Mouse (Mus musculus) lung, postnatal 4 days (tissue): ENCODE data around the gene Arap1.

Source experiments
- DNase-seq, 2 experiments: peaks; one replicate each; pipeline ENCODE4 v3.0.0; 2021

The Arap1 gene

GRCm38 (mm10) chr7:101367901-101368852, 20.3 kb downstream of the Arap1 start:
- DNase-seq = no peak

- no peak for DNase-seq
Measured at GRCm38 (mm10) chr7:101369666-101370065, 21.8 kb downstream of the Arap1 start.

DNA sequence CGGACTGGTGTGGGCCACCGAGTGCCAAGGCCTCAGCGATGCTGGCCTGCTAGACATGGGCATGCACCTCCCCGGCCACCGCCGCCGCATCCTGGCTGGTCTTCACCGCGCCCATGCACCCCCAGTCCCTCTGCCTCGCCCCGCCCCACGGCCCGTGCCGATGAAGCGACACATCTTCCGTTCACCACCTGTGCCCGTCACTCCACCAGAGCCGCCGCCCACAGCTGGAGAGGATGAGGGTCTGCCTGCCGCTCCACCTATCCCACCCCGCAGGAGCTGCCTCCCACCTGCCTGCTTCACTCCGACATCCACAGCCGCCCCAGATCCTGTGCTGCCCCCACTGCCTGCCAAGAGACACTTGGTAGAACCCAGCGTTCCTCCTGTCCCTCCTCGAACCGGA, 25.2 kb downstream of the Arap1 start:
- DNase-seq = no peak

- peak in 1 of 2 experiments; percentile 60 for DNase-seq
Measured at GRCm38 (mm10) chr7:101374155-101374554, 26.3 kb downstream of the Arap1 start.

DNA sequence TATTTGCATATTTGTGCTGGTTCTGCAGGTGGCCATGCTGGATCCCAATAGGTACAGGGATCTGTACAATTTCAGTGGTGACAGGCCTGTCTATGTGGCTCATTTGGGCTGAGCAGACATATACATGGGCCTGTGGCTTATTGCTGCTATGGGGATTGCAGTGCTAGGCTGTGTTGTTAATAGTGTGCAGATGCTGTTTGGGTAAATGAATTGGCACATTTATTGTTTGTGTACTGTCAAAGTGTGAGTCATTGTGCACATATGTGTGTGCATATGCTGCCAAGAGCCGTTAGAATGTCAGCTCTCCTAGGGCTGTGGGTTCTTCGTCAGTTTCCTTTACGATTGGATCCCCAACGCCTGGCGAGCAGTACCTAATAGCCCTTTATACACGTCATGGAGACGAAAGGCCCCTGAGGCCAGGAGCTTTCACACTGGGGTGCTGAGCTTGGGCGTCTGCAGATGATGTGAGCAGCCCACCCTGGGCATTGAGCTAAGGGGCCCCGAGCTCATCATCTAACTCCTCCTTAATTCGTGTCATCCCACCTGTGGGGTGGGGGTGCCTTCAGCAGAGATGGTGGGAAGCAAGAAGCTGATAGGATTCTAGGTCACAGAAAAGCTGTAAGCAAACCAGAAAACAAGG, 29.0 kb downstream of the Arap1 start:
- DNase-seq = no peak

DNA sequence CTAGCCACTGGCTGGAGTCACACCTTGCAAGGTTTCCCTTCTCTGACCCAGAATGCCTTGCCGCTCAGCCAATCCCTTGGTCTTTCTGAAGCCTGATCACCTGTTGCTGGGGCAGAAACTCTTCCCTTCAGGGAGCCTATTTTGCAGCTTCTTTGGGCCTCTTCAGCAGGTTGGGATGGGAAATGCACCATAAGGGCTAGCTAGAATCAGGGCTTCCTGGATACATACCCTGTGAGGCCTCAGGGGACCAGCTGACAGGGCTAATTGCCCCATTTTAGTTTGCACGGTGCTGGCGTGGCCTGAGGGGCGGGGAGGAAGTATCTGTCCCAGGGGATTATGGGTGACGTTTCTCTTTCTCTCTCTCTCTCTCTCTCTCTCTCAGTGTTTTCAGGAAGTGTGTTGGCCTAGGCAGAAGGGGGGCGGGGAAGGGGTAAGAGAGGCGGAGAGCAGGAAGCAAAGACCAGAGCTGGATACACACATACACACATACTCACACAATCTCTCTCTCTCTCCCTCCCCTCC, 29.9 kb downstream of the Arap1 start:
- peak; percentile 85 to 90 for DNase-seq

DNA sequence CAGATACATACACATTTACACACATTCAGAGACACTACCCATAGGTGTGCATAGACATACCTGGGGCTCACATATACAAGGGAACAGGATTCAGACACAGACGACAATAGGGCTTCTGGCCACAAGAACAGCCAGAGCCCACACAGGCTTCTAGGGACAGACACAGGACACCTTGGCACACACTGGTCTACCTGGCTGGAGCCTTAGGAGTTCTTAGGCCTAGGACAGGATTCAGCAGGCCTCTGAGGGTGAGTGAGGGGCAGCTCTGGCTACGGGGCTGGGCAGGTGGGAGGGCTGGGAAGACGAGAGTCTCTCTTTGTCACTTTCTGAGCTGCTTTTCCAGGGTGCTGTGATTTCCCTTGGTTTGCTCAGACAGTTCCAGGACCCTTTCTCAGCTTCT, 30.4 kb downstream of the Arap1 start:
- no peak for DNase-seq

GRCm38 (mm10) chr7:101378796-101379465, 31.1 kb downstream of the Arap1 start:
- DNase-seq = peak in 1 of 2 experiments; percentile 34

DNA sequence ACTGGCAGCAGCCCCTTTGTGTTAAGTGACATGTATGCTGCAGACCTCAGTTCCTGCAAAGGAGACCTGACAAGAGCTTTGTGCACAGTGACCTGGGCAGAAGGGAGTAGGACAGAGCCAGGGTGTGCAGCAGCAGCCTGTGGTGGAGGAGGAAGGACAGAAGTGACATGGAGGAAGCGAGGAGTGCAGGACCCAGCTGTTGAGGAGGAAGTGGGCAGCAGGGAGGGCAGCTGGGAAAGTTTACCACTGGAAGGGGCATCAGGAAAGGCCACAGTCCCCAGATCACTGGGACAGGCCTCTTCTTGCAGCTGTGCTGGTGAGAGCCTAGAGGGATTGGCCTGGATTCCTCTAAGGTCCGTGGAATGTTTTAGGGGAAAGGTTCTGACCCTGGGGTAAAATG, 31.9 kb downstream of the Arap1 start:
- peak; percentile 38 to 67 for DNase-seq

DNA sequence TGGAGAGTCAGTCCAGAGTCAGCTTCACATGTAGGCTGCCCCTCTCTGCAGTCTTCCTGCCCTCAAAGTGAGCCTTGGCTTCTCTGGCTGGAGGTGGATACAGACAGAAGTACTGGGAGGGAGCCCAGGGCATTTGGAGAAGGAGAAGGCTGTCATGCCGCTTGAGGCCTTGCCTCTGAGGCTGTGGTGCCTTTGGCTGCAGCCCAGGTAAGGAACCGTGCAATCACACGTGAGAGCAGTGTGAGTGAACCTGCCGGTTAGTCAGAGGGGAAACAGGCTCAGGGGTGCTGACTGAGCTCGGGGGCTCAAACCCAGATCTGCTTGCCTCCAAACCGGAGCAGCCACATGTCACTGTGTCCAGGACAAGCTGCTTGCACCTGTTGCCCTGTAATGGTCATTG, 33.6 kb downstream of the Arap1 start:
- no peak for DNase-seq

DNA sequence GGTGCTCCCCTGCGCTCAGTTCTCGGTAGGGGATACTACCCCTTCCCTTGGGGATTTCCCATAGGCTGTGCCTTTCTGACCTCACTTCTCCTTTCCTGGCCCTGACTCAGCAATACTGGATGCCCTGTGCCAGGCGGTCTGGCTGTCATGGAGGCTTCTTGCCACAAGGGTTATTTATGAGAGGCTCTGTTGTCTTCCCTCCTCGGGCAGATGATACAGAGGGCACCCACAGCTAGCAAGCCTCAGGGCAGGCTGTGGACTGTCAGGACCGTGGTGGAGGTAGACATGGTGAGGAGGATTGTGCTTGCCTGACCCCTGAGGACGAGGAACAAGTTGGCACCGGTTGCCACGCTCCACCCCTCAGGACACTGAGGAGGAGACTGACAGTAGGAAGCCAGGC, 34.5 kb downstream of the Arap1 start:
- DNase-seq = peak; percentile 60 to 65

DNA sequence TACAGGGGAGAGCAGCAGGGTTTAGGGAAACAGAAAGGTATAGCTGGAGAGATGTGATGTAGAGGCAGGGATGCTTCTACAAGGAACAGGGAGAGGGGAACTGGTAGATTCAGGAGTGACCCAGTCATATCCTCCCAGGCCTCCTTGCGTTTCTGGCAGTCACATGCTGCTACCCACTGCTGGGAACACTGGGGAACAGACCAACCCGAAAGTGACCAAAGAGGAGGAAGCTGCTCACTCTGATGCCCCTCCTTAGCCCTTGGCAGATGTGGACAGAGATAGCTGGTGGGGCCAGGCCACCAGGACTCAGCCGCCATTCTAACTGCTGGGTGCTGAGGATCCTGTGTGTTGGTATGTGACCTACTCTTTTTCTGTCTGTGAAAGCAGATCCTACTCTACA, 35.9 kb downstream of the Arap1 start:
- peak in 1 of 2 experiments; percentile 26 for DNase-seq

DNA sequence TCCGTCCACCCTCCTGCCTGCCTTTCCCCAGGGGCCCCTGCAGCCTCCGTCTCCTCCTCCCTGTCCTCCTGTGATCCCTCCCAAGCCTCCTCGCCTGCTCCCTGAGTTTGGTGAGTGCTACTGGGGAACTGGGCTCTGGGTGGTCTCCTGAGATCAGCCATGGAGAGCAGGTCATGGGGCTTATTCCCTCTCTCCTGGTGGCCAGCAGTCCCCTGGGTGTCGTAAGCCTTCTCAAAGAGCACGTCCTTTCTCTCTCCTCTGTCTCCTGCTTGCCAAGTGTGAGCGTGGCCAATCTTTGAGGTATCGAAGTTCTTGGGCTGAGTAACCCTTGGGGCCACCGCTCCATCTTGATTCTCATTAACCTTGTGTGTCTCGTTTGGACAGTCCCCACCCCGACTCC, 37.1 kb downstream of the Arap1 start:
- DNase-seq = no peak

DNA sequence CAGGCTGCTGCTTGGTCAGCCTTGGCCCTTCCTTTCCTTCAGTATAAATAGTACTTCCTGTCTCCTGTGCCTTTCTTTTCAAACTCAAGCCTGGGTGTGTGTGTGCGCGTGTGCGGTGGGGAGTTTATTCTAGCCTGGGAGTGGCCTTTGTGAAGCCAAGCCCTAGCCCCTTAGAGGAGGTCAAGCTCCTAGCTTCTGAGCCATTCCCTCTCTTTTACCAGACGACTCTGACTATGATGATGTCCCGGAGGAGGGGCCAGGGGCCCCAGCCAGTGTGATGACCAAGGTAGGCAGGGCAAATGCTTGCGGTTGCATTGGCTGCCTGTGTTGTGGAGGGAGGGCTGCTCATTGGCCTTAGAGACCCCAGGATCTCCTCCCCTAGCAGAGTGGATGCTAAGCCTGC, 37.5 kb downstream of the Arap1 start:
- peak; percentile 67 to 80 for DNase-seq

DNA sequence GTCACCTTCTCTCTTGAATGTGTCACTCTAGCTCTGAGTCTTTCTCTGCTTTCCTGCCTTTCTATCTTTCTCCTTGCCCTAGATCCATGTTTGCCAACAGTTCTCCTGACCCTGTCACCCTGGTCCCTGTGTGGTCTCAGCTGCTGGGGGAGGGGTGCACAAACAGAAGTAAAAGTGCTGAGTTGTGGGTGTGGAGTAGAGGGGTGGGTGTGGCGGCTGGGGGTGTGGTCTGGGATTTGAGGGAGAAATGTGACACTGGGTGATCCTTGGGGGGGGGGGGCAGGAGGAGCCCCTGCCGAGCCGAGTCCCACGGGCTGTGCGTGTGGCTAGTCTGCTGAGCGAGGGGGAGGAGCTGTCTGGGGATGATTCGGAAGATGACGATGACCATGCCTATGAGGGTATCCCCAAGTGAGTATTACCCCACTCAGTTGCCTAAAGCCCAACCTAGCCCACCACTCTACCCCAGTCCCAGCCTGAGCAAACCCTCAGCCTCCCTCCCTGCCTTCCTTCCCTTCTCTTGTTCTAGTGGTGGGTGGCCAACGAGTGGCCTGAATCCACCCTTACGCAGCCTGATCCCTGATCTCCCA, 38.1 kb downstream of the Arap1 start:
- peak; percentile 52 to 71 for DNase-seq

GRCm38 (mm10) chr7:101389256-101389655, 41.4 kb downstream of the Arap1 start:
- no peak for DNase-seq

- no peak for DNase-seq
Measured at GRCm38 (mm10) chr7:101391909-101392479, 44.1 kb downstream of the Arap1 start.

GRCm38 (mm10) chr7:101393015-101393414, 45.1 kb downstream of the Arap1 start:
- DNase-seq = peak in 1 of 2 experiments; percentile 61

DNA sequence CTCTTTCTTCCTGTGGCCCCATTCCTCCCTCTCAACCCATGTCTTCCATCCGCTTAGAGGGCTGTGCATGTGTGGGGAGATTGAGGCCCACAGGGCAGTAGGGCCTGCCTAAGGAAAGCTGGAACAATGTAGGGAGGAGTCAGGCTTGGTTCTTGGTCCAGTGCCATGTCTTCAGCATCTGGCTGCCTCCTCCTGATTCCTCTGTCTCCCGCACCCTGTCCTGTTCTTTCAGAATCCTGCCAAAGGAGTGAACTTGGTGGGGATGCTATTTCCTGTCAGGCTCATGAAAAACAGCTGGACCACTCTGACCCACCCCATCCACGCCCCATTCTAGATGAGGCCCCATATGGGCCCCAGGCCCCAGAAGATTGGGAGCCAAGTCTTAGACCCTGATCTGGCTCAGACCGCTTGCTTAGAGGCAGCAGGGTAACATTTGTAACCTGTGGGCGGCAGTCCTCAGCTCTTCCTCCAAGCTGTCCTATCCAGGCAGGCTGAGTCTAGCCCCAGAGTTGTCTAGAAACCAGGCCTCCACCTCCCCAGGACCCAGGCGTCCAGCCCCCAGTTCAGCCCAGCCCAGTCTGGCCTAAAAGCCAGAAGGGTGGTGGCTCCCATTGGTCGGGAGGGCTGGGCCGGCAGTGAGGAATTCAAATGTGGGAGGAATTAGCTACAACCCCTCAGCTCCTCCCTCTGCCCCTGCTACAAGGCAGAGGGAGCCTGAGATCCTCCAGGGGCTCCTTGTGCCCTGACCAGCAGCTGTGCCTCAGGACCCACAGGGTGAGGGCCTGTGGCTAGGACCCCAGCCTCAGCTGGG, 46.0 kb downstream of the Arap1 start:
- DNase-seq = peak; percentile 78 to 93

- no peak for DNase-seq
Measured at GRCm38 (mm10) chr7:101394569-101394968, 46.7 kb downstream of the Arap1 start.

- DNase-seq = no peak
Measured at GRCm38 (mm10) chr7:101395471-101395870, 47.6 kb downstream of the Arap1 start.

DNA sequence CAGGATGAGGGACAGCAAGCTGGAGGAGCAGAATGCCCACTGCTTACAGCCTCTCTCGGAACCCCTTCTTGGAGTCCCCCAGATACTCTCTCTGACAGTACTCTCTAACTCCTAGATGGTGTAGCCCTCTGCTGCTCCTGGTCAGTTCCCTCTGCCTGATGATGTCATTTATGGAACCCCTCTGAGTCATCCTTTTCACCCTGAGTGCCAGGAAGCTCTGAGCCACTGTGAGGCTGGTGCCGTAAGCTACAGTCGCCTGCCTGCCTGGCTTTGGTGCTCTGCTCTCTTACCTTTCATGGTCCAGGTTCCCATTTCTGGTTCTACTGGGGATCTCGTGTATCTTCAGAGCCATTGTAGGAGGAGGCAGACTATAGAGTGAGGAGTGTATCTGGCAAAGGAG, 49.3 kb downstream of the Arap1 start:
- no peak for DNase-seq
